Mouse (Mus musculus) activated CD4-positive, CD25-positive, alpha-beta regulatory T cell, adult 4 months (primary cell): ENCODE results near the gene Col1a1. TPM values are rescaled to one million over a fixed set of nuclear protein-coding genes. Genes with fewer than 3 reads are reported as not detected.
"Not testable (repeated sequence)": the region's sequence is repeated elsewhere in the genome, so short reads cannot be mapped to it uniquely, and the experiment has no call there.

Experiments
- ATAC-seq: one replicate; pipeline ENCODE4 v1.8.0; 2017
- polyA plus RNA-seq, 2 experiments: library from polyadenylated mRNA; unstranded; fragments of 100-300 nt; shearing (Covaris generic); gene quantifications; one replicate each; pipeline ENCODE4 v1.2.1; 2017

Gene Col1a1
- polyA plus RNA-seq, 2 experiments from 2014 or later = 0.10 to 0.61 TPM

- no peak for ATAC-seq
Measured at GRCm38 (mm10) chr11:94939280-94939679, 3.3 kb downstream of the Col1a1 start.

DNA sequence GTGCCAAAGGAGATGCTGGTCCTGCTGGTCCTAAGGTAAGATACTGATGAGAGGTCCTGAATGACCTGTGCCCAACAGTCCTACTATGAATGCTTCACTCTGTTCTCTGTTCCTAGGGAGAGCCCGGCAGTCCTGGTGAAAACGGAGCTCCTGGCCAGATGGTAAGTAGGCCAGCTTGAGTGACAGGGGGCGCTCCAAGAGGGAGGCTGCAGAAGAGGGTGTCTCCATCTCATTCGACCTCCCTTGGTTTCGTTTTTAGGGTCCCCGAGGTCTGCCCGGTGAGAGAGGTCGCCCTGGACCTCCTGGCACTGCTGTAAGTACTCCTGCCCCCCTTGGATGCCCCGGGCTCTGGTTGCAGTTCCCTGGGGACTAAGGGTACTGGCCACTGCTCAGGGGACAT is 5.1 kb downstream of the Col1a1 start:
- ATAC-seq = no peak

DNA sequence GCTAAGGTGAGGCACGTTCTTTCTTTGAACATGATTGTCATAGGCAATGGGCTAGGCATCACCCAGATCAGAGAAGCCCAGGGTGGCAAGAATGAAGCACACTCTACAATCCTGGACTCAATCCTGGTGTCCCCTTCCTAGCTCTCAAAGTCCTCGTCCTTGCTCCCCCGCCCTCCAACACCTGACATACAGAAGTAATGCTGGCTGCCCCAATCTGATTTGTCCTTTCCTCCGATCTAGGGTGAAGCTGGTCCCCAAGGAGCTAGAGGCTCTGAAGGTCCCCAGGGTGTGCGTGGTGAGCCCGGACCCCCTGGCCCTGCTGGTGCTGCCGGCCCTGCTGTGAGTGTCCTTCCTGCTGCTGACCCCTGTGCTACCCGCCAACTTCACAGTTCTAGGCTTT is 5.8 kb downstream of the Col1a1 start:
- ATAC-seq = no peak

DNA sequence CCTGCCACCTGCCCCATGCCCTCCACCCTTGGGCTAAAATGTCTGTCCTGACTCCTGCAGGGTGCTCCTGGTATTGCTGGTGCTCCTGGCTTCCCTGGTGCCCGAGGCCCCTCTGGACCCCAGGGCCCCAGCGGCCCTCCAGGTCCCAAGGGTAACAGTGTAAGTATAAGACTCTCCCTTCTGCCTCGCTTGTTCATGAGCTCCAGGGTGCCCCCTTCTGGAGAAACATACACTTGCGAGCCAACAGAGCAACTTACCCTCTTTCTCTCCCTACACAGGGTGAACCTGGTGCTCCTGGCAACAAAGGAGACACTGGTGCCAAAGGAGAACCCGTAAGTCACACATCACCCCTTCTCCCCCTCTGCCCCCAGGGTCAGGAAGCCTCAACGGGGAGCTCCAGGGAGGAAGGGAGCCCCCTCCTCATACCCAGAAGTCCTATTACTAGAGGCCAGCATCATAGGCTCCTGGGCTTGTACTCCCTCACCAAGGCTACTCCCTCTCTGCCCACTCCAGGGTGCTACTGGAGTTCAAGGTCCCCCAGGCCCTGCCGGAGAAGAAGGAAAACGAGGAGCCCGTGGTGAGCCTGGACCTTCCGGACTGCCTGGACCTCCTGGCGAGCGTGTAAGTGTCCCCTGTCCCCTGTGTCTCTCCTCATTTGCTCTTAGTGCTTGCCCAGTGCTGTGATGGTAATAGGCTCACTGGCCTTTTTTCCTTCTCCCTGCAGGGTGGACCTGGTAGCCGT is 6.4 kb downstream of the Col1a1 start:
- ATAC-seq = no peak

- ATAC-seq = no peak
Measured at GRCm38 (mm10) chr11:94943054-94943453, 7.0 kb downstream of the Col1a1 start.

DNA sequence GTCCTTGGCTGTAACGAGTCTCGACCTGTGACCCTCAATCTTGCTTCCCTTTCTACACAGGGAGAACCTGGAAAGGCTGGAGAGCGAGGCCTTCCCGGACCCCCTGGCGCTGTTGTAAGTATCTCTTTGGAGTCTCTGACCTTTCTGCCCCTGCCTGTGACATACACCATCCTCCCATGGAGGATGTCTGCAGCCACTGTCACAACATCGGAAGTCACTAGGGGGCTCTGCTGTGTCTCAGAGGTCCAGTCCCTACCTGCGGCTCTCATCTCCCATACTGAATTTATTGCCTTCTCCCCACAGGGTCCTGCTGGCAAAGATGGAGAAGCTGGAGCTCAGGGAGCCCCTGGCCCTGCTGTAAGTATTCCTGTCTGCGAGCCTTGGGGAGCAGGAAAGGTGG is 8.3 kb downstream of the Col1a1 start:
- no peak for ATAC-seq

GRCm38 (mm10) chr11:94945236-94945635 is 9.2 kb downstream of the Col1a1 start:
- no peak for ATAC-seq

GRCm38 (mm10) chr11:94952169-94952568 is 16.1 kb downstream of the Col1a1 start:
- no peak for ATAC-seq

DNA sequence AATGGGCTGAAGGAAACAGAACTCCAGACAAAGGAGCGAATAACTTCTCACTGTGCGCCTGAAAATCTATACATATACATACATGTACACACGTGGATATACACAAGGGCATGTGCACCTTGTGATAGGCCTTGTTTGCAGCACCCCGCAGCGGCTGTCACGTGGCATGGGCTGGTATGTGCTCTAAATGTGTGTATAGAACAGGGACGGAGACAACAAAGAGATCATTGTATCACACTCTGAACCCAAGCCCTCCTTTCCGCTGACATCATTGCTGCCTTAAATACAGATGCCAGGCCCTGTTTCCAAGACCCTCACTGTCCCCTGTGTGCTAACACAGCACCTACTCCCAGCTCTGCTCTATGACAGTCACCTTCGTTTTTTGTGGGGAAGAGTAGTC is 19.1 kb downstream of the Col1a1 start:
- ATAC-seq = no peak

DNA sequence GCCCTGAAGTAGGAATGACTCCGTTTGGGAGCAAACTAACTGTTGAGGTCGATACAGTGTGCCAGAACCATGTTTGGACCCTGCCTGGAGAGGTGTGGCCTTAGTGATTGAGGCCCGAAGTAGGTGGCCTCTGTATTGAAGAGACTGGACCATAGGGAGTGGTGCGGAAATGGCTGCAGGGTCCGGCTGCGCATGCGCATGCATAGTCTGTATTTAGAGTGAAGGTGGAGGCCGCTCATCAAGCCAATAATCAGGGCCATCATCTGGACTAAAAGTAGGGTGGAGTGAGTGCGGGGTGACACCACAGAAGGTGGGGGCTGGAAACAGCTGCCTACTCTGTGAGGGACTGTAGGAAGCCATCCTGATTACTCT is 21.7 kb downstream of the Col1a1 start:
- ATAC-seq = no peak

DNA sequence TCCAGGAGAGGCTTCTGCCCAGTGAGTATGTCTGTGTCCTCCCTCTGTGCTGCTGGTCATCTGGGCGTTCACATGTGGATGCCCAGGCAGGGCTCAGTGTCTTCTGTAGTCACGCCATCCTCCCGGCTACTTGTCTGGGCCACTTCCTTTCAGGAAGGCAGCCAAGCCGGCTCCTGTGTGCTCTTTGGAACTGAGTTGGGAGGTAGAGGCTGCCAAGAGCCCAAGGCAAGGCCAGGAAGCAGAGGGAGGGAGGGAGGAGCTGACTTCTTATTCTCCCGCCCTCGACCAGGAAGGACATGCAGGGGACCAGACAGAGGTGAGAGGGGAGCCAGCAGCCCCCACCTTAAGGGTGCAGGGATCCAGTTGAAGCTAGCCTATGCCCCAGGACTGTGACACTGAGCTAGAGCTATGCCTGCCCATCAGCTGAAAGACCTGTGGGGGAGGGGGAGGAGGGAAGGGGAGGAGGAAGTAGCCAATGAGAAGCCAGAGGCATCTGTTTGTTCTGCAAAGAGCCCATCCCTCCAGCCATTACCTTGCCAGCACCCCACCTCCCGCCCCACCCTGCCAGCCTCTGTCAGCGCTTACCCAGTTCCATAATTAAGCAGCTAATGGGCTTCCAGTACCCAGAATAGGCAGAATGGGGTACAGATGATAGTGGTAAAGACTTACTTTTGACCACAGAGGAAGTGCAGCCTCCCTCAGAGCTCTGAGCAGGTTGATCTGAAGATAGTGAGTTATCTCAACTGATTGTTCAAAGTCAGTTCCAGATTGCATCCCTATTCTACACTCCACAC is 22.2 kb downstream of the Col1a1 start:
- peak; percentile 68 for ATAC-seq

DNA sequence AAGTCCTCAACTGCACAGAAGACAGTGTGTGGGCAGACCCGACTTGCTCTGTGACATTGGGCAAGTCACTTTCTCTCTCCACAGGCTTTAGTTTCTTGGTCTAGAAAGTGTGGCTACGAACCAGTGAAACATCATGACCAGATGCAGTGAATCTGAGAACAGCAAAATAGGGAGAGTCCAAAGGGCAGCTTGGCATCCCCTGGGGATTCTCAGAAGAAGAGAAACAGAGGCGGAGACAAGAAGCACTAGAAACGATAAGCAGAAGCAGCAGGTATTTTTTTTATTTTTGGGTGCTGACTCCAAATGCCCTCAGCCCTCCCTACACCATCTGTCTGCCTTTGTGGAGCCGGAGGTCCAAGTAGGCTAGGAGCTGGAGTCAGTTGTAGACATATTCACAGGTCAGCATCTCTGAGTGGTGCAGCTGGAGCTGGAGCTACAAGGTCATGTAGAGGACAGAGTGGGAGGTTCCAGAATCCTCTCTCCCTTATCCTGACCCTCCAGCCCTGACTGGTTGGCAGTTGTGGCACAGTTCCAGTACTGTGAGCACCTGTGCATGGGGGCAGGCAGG is 26.6 kb downstream of the Col1a1 start:
- ATAC-seq = no peak

- no peak for ATAC-seq
Measured at GRCm38 (mm10) chr11:94967419-94967818, 31.4 kb downstream of the Col1a1 start, which contains the start of gene Hils1. Gene Hils1 (plus strand): TSS chr11:94967593.

DNA sequence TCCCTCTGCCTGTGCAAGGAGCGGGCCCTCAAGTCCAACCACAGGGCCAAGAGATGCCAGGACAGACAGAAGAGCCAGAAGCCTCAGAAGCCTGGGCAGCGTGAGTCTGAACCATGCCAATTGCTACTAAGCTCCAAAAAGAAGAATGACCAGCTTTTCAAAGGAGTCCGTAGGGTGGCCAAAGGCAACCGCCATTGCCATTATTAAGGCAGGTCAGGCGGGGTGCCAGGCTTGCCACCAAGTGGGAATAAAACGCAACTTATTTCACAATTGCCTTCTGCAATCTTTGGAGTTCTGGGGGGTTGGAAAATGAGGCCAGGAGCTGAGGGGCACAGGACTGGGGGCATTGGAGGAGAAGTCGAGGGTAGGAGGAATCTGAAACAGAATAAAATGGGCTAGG is 32.2 kb downstream of the Col1a1 start:
- no peak for ATAC-seq

GRCm38 (mm10) chr11:94969709-94970108 is 33.7 kb downstream of the Col1a1 start:
- not testable (repeated sequence) for ATAC-seq

- no peak for ATAC-seq
Measured at GRCm38 (mm10) chr11:94970210-94970943, 34.4 kb downstream of the Col1a1 start.

DNA sequence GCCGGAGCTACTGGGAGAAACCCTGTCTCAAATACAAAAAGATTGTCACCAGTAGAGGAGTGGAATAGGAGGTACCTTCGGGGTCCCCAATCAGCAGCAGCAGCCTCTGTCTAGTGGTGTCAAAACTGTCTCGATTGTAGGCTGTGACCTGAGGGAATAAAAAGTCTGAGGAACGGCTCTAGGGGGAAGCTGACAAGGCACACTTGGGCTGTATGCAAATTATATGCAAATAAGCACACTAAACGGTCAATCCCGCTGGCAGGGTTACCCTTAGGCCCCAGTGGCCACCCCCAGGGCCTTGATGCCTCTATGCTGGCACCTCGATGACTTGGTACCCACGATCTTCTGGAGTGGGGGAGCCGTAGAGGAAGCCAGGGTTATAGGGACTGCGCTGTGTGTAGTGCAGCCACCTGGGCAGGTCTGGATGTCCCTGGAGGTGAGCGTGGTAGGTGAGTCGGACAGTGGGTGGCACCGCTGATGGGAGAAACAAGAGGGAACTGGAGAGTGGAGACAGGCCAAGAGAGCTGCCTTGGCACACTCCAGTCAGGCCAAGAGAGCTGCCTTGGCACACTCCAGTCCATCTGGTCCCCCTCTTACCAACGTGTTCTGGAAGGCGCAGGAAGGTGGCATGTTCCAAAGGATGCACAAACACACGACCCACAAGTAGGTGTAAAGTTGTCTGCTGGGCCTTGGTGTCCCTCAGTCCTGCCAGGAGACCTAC is 36.0 kb downstream of the Col1a1 start:
- no peak for ATAC-seq

DNA sequence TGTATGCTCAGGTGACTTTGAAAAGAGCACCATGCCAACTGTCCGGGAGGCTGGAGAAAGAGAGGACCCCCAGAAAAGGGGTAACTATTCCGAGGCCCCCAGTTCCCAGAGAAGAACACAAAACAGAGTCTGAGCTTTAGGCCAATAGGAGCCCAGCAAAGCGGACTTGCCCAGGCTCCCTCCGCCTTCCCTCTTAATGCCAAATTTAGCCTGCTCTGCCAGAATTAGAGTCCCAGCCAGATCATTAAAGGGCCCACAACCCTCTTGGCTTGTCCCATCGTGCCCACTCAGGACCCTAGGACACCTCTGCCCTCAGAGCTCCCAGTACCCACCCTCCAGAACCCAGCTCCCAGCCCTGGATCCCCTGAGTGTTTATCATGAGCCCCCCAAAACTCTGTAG is 36.9 kb downstream of the Col1a1 start:
- ATAC-seq = no peak

DNA sequence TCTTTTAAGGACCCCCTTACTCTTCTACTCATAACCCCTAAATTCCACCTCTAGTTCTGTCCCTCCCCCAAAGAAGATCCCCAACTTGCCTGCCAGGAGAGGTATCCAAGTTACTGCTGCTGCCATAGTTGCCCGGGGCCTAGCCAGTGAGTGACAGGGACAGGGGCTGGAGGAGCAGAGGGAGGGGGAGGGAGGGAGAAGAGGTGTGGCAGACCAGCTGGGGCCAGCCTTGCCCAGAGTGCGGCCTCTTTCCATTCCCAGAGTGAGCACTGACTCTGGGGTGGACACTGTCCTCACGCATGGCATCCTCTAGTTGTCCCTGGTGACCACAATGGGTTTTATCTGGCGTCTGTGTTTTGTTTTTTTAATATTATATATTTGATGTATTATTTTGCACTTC is 37.3 kb downstream of the Col1a1 start:
- ATAC-seq = no peak

DNA sequence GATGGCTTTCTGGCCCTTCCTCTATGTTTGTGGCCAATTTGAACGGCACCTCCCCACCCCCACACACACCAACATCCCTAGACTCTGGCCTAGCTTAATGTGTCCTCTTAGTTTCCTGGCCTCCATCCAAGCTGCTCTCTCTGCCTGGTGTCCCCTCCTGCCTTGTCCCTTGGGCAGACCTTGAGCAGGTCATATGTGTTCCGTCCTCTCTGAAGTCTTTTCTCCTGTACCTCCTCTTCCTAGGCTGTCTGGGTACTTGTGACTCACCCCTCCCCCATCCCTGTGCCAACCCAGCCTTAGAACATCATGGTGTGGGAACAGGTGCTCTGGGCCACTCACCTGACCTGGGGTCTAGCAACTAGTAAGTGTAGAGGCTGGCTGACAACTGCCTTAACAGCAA is 38.9 kb downstream of the Col1a1 start:
- ATAC-seq = no peak

DNA sequence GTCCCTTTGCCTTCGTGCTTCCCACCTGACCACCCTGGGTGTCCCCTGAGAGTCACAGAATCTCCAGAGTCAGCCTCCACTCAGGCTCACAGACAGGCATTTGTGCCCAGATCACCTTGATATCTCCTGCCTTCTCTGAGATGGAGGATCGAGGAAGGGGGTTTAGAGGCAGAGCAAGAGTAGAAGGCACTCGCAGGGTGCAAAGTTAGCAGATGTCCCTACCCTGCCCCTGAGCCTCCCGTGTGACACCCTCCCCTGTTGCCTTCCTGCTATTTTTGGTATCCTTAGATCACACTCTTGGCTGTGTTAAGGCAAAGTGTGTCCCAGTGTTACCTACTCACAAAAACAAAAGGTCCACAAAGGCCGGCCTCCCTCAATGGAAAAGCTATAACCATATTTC is 40.2 kb downstream of the Col1a1 start, which contains the start of gene Sgca:
Gene Sgca (minus strand): TSS at position 129 of the 400 bp plus-strand sequence.
- no peak for ATAC-seq

- no peak for ATAC-seq
Measured at GRCm38 (mm10) chr11:94978178-94978915, 42.3 kb downstream of the Col1a1 start.
